Mouse (Mus musculus) layer of hippocampus, postnatal 25 days (tissue): ENCODE data around the gene Sgca. TPM values are rescaled to one million over a fixed set of nuclear protein-coding genes. Genes with fewer than 3 reads are reported as not detected.
"Not testable (repeated sequence)": the region's sequence is repeated elsewhere in the genome, so short reads cannot be mapped to it uniquely, and the experiment has no call there.

Source experiments
- DNase-seq, 2 experiments: peaks; one replicate each; pipeline ENCODE4 v3.0.0; 2022; ENCODE audit warnings: mixed read lengths in 2 of 2, low spot score in 1 of 2; ENCODE audit errors: extremely low spot score in 1 of 2
- total RNA-seq, 2 experiments: library from RNA; stranded (reverse); gene quantifications; 2 replicates each; pipeline ENCODE4 v1.2.3; 2021

Gene Sgca
- total RNA-seq, 2 experiments from 2014 or later: 0.44 to 0.45 TPM

DNA sequence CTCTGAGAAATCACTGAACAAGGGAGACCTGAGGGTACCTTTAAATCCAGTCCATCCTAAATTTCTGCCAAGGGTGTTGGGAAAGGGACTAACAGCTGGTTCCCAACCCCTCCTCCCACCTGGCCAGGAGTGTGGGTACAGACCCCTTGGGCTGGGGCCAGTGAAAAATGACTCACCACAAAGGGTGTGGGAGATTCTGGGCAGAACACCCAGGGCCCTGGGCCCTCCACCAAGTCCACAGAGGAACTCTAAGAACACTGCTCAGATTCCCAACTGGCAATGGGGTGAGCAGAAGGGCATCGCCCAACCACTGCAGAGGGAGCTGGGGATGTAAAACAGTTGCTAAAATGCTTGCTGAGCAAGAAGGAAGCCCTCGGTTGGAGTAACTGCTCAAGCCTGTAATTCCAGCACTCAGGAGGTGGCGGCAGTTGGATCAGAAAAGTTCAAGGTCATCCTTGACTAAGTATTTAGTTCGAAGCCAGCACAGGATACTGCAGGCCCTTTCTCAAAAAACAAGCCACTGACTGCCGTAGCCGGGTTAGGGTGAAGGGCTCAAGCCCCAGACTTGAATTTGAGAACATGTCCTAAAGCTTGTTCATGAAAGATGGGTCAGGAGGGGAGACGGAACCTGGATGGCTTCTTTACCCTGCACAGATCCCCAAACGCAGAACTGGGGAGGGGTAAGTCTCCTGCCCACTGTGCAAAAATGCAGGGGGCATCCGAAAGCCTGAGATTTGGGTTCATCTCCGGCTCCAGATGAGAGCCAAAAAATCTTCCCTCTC is 12.8 kb upstream of the Sgca start:
- no peak for DNase-seq

DNA sequence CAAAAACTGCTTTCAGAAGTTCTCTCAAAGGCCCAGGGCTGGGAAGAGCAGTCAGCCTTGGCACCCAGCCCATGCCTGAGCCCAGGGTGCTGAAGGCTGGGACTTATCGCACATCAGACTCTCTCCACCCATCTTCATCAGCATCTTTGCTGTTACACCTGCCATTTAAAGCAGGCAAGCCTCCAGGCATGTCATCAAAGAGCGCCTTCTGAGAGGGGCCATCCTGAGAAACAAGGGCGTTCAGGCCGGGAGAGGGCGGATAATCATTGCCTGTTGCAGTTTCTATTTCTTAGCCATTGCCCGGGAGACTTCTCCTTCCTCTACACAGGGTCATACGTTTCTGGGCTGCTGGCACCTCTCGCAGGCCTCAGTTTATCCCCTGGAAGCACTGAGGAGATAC is 11.7 kb upstream of the Sgca start:
- peak in 1 of 2 experiments; percentile 7 for DNase-seq

DNA sequence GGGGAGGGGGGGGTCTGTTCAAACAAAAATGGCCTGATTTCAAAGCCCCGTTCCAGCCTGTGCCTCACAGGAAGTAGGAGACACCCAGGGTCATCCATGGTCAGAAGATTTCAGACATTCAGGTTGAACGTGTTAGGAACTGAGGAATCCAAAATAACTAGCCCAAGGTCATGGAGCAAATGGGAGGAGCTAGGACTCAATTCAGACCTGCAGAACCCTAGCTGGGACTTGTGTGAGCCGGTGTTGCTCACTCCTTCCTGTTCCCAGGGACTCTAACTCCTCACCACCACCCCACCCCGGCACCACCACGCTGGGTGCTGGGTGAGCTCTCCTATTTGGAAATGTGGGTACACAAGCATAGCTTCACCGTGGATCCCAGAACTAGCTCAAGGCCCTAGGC is 11.2 kb upstream of the Sgca start:
- DNase-seq: peak in 1 of 2 experiments; percentile 14

DNA sequence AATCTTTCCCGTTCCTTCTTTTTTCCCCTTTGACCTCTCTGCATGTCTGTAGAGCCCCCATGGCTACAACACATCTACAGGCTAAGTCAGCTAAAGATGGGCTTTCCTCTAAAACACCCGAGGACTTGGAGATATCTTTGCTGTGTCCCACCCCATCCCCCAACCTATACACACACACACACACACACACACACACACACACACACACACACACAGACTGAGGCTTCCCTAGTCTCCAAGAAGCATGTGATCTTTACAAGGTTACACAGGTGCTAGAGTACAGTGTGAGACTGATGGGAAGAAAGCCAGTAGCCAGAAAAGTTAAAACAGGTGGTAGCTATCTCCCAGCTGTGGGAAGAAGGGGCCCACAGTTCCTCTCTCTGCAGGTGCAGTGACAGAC is 10.3 kb upstream of the Sgca start:
- no peak for DNase-seq

DNA sequence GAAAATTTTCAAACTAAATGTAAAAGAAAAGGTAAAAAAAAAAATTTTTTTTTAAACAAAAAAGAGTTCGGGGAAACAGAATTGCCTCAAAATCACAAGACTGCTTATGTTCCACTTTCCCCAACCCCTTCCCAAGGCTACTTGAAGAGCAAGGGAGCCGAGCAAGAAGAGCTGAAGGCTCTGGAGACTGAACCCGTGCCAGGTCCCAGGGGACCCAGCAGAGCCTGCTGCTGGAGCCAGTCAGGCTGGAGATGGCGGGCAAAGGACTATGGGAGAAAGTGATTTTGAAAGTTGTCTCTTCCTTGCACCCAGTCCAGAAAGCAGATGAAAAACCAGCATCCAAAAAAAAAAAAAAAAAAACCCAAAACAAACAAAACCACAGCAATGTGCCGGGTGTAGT is 9.7 kb upstream of the Sgca start:
- DNase-seq: no peak

DNA sequence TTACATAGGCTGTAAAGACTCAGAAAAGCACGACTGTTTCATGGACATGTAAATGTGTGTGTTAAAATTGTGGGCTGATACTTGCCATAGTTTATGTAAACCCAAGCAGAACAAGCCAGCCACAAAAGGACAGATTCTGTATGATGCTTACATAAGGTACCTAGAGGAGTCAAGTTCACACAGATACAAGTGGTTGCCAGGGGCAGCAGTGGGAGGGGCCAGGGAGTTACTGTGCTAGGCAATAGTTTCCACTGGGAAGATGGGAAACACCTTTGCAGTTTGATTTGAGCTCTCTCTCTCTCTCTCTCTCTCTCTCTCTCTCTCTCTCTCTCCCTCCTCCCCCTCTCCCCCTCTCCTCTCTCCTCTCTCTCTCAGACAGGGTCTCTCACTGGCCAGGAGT is 9.0 kb upstream of the Sgca start:
- no peak for DNase-seq

DNA sequence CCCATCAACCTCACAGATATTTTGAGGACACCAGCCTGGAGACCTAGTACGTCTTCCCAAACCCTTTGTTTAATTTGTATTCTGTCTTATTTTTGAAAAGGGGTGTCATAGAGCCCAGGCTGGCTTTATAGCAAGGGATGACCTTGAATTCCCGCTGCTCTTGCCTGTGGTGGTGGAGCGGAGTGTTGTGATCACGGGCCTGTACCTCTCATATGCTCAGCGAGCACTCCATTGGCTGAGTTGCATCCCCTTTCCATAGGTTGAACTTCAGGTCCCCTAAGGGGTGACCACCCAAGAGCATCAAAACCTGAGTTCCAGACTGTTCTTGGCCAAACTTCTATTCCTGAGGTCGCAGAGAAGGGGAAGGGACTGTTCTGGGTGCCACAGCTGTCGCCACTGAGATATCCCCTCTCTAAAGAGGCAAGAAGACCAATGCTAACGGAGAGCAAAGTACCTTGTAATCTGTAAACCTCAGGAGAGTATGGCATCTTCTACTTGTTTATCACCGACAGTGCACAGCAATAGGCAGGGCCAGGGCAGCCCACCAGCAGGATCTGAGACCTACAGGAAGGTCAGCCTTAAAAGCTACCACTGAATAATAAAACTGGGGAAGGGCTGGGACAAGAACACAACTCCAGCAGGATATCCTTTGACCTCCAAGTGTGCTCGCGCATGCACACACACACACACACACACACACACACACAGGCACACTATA is 3.5 kb upstream of the Sgca start:
- no peak for DNase-seq

DNA sequence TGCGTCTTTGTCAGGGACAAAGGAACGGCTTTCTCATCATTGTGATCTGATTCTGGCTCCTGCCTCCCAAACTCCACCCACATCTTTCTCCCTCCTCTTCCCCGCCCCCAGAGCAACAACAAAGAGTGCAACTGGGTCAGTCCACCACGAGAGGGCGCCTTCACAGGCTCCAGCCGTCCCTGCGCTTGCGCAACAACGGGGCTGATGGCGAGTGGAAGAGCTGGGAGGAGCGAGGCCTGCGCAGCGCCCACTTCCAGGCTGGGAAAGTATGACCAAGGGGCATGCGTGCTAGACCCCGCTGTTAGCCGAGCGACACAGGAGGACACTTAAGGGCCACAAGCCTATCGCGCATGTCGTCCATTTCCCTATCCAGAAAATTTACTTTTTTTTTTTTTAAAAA is 2.8 kb upstream of the Sgca start:
- peak; percentile 95 to 96 for DNase-seq

DNA sequence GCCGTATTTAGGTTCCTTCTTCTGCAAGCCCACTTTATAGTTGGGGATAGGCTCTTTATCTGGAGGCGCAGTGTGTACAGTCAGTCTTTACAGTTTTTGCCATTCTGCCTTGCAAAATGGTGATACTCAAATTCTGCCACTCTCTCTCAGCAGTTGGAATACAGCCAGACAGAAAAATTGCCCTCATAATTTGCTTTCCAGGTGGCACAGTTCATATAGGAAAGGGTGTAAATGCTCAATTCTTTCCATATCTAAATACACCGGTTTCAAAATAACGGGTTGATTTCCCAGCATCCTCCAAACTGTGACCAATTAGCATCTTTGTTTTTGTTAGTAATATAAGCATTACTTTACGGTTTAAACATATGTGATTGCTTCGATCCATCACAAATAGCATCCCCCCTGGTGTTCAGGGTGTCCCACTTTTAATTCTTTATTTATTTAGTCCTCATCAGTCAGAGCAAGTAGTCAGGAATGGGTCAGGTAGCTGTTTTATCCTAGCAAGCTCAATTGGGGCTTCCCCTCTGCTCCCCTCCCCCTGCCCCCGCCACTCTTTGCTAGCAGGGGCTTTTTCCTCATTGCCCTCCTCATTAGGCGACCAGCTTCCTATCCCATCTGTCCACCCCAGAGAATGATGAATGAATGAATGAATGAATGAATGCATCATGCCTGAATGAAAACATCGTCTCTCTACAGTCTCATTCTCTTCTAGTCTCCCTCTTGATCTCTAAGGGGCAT is 2.2 kb upstream of the Sgca start:
- no peak for DNase-seq

DNA sequence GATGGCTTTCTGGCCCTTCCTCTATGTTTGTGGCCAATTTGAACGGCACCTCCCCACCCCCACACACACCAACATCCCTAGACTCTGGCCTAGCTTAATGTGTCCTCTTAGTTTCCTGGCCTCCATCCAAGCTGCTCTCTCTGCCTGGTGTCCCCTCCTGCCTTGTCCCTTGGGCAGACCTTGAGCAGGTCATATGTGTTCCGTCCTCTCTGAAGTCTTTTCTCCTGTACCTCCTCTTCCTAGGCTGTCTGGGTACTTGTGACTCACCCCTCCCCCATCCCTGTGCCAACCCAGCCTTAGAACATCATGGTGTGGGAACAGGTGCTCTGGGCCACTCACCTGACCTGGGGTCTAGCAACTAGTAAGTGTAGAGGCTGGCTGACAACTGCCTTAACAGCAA is 1.2 kb downstream of the Sgca start:
- no peak for DNase-seq

DNA sequence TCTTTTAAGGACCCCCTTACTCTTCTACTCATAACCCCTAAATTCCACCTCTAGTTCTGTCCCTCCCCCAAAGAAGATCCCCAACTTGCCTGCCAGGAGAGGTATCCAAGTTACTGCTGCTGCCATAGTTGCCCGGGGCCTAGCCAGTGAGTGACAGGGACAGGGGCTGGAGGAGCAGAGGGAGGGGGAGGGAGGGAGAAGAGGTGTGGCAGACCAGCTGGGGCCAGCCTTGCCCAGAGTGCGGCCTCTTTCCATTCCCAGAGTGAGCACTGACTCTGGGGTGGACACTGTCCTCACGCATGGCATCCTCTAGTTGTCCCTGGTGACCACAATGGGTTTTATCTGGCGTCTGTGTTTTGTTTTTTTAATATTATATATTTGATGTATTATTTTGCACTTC is 2.8 kb downstream of the Sgca start:
- no peak for DNase-seq

DNA sequence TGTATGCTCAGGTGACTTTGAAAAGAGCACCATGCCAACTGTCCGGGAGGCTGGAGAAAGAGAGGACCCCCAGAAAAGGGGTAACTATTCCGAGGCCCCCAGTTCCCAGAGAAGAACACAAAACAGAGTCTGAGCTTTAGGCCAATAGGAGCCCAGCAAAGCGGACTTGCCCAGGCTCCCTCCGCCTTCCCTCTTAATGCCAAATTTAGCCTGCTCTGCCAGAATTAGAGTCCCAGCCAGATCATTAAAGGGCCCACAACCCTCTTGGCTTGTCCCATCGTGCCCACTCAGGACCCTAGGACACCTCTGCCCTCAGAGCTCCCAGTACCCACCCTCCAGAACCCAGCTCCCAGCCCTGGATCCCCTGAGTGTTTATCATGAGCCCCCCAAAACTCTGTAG is 3.2 kb downstream of the Sgca start:
- DNase-seq: no peak

DNA sequence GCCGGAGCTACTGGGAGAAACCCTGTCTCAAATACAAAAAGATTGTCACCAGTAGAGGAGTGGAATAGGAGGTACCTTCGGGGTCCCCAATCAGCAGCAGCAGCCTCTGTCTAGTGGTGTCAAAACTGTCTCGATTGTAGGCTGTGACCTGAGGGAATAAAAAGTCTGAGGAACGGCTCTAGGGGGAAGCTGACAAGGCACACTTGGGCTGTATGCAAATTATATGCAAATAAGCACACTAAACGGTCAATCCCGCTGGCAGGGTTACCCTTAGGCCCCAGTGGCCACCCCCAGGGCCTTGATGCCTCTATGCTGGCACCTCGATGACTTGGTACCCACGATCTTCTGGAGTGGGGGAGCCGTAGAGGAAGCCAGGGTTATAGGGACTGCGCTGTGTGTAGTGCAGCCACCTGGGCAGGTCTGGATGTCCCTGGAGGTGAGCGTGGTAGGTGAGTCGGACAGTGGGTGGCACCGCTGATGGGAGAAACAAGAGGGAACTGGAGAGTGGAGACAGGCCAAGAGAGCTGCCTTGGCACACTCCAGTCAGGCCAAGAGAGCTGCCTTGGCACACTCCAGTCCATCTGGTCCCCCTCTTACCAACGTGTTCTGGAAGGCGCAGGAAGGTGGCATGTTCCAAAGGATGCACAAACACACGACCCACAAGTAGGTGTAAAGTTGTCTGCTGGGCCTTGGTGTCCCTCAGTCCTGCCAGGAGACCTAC is 4.1 kb downstream of the Sgca start:
- DNase-seq: no peak

DNA sequence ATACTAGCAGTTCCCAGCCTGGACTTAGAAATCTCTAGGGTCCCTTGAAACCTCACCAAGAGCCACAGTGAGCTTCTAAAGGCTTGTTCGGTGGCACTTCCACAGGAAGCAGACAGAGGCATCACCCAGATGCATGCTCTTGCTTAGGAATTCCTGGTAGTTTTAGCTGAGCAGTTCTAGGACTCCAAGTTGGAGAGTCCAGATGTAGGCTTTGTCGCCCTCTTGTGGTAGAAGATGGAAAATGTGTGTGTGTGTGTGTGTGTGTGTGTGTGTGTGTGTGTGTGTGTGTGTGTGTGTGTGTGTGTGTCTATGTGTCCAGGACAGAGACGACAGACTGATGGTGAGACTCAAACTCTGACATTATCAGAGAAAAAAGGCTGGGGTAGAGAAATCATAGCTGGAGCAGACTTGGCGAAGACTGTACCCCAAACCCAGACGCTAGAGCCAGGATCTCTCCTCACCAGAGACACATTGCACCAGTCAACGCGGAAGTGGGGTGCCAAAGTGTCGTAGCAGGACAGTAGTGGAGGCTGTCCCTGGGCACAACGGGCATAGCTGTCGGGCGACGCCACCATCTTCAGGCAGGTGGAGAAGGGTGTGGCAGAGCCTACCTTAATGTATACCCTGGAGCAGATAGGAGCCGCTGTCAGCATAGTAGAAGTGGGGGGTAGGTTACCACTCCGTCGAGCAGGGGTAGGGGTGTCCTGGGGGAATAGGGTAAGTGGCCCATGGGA is 5.8 kb downstream of the Sgca start:
- DNase-seq: peak; percentile 72 to 76

DNA sequence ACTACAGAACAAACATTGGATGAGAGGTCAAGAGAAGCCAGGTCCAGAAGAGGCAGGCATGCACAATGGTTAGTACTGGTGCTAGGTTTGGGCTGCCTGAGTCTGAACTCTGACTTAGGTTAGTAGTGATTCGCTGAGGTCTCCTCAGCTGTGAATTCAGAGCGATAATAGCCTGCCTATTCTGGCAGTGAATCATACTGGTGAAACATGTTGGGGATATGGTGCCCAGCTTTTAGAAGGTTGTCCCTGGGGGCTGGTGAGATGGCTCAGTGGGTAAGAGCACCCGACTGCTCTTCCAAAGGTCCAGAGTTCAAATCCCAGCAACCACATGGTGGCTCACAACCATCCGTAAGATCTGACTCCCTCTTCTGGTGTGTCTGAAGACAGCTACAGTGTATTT is 6.4 kb downstream of the Sgca start:
- not testable (repeated sequence) for DNase-seq

DNA sequence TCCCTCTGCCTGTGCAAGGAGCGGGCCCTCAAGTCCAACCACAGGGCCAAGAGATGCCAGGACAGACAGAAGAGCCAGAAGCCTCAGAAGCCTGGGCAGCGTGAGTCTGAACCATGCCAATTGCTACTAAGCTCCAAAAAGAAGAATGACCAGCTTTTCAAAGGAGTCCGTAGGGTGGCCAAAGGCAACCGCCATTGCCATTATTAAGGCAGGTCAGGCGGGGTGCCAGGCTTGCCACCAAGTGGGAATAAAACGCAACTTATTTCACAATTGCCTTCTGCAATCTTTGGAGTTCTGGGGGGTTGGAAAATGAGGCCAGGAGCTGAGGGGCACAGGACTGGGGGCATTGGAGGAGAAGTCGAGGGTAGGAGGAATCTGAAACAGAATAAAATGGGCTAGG is 7.9 kb downstream of the Sgca start:
- DNase-seq: peak in 1 of 2 experiments; percentile 34

DNA sequence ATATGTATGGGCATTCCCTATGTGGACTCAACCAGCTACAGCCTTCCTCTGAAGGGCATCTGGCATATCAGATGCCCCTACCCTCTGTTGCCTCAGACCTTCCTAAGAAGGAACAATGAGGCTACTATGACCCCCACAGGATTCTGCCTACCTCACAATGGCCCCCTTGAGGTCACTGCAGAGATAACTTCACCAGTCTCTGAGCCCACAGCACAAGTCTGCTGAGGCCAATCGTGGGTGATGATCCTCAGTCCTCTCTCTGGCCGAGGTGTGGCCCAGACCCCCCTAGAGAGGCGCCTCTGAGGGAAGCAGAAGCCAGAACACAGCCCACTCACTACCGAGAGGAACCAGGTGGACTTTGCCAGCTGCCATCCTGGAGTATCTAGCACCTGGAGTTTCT is 8.7 kb downstream of the Sgca start, which contains the start of gene Hils1:
Gene Hils1, plus strand, starts transcription at position 175 of the 400 bp plus-strand sequence.
- no peak for DNase-seq

DNA sequence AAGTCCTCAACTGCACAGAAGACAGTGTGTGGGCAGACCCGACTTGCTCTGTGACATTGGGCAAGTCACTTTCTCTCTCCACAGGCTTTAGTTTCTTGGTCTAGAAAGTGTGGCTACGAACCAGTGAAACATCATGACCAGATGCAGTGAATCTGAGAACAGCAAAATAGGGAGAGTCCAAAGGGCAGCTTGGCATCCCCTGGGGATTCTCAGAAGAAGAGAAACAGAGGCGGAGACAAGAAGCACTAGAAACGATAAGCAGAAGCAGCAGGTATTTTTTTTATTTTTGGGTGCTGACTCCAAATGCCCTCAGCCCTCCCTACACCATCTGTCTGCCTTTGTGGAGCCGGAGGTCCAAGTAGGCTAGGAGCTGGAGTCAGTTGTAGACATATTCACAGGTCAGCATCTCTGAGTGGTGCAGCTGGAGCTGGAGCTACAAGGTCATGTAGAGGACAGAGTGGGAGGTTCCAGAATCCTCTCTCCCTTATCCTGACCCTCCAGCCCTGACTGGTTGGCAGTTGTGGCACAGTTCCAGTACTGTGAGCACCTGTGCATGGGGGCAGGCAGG is 13.5 kb downstream of the Sgca start:
- DNase-seq: no peak

DNA sequence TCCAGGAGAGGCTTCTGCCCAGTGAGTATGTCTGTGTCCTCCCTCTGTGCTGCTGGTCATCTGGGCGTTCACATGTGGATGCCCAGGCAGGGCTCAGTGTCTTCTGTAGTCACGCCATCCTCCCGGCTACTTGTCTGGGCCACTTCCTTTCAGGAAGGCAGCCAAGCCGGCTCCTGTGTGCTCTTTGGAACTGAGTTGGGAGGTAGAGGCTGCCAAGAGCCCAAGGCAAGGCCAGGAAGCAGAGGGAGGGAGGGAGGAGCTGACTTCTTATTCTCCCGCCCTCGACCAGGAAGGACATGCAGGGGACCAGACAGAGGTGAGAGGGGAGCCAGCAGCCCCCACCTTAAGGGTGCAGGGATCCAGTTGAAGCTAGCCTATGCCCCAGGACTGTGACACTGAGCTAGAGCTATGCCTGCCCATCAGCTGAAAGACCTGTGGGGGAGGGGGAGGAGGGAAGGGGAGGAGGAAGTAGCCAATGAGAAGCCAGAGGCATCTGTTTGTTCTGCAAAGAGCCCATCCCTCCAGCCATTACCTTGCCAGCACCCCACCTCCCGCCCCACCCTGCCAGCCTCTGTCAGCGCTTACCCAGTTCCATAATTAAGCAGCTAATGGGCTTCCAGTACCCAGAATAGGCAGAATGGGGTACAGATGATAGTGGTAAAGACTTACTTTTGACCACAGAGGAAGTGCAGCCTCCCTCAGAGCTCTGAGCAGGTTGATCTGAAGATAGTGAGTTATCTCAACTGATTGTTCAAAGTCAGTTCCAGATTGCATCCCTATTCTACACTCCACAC is 17.9 kb downstream of the Sgca start:
- no peak for DNase-seq
